Mouse (Mus musculus) liver, postnatal 0 days (tissue): ENCODE measurements at regions not wholly inside any gene's neighbourhood (a gene's known extent, or its start where the extent isn't known, plus 50 kb on each side); places are given as distances from the start of the nearest gene placed in this dataset.
A peak's percentile ranks its signal among the peaks of the same experiment; 100 is the strongest.

Experiments
- ATAC-seq: fragments of 200-750 bp; cut with Nextera tagmentation; 2 replicates; pipeline ENCODE4 v1.8.0; 2017; ENCODE audit warnings: mild to moderate bottlenecking, moderate library complexity
- DNase-seq: peaks from one replicate; pipeline ENCODE4 v3.0.0-alpha.2; 2016
- H3K27ac ChIP-seq: fragments of 300-500 bp; sonication (generic); 2 replicates; pipeline ENCODE4 v1.5.1; 2014; ENCODE audit warnings: antibody characterized with exemption, moderate library complexity, mild to moderate bottlenecking, low read depth
- H3K27me3 ChIP-seq: fragments of 300-500 bp; sonication (generic); 2 replicates; pipeline ENCODE4 v1.6.1; 2014; ENCODE audit warnings: low read length, control low read depth, mixed read lengths; ENCODE audit not compliant: insufficient read depth
- H3K36me3 ChIP-seq: fragments of 300-500 bp; sonication (generic); replicated peaks from 2 replicates; pipeline ENCODE4 v1.6.1; 2014; ENCODE audit warnings: mild to moderate bottlenecking, control low read depth, low read length, moderate library complexity, mixed read lengths; ENCODE audit not compliant: insufficient read depth
- H3K4me1 ChIP-seq: fragments of 300-500 bp; sonication (generic); 2 replicates; pipeline ENCODE4 v1.6.1; 2014; ENCODE audit warnings: antibody characterized with exemption, mild to moderate bottlenecking, control low read depth; ENCODE audit not compliant: insufficient read depth
- H3K4me2 ChIP-seq: fragments of 300-500 bp; sonication (generic); 2 replicates; pipeline ENCODE4 v1.6.1; 2014; ENCODE audit warnings: low read depth, mild to moderate bottlenecking, low read length, moderate library complexity, mixed read lengths
- H3K4me3 ChIP-seq: fragments of 300-500 bp; sonication (generic); 2 replicates; pipeline ENCODE4 v1.5.1; 2014; ENCODE audit warnings: low read depth, low read length
- H3K9ac ChIP-seq: fragments of 300-500 bp; sonication (generic); replicated peaks from 2 replicates; pipeline ENCODE4 v1.6.1; 2014; ENCODE audit warnings: mild to moderate bottlenecking, moderate library complexity
- H3K9me3 ChIP-seq: fragments of 300-500 bp; sonication (generic); 2 replicates; pipeline ENCODE4 v1.6.1; 2016; ENCODE audit warnings: mild to moderate bottlenecking, control low read depth, low read length, mixed read lengths
- CTCF ChIP-seq: sonication (generic); IDR thresholded peaks from 2 replicates; pipeline ENCODE4 v1.5.1; 2016; ENCODE audit warnings: antibody characterized with exemption, low read depth
- EP300 ChIP-seq: IDR thresholded peaks from 2 replicates; pipeline ENCODE4 v1.6.1; 2016; ENCODE audit warnings: antibody characterized with exemption, low read depth, mild to moderate bottlenecking
- WGBS: fragments of 180-500 bp; shearing (Covaris S2); extraction: QIAGEN DNeasy Blood & Tissue Kit; methylation state at CpG from one replicate; pipeline ENCODE4 v1.1.7; 2014; ENCODE audit not compliant: insufficient replicate concordance; 5-methylcytosine and 5-hydroxymethylcytosine counted together

DNA sequence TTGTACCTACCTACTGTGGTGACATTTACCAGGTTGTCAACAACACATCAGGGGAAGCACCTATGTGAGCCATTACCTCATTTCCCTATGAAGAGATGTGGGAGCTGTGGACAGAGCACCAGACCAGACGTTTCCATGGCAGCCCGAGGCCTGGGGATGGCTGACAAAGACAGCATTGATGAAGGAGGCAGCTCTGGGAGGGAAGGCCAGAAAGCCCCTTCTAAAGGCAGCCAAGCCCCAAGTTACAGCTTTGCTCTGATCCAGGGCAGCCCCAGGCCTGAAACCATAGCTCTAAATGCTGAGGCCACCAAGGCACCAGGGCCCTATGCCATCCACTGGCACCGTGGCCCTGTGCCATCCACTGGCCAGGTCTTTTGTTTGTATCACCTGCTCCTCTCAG is 157.9 kb upstream of the Gm3448 start:
- H3K27me3 ChIP-seq: no peaks in the 10 kb centered on the region
- no peaks in the 10 kb centered on the region for H3K4me1 ChIP-seq
- H3K4me3 ChIP-seq: no peak overlapping the region
- no peak overlapping the region for H3K4me2 ChIP-seq
- no peak overlapping the region for H3K9ac ChIP-seq
- DNase-seq (no peak), ATAC-seq (no peak)
- H3K27ac ChIP-seq: no peak overlapping the region
- 72% methylated on average over 3 of the region's 3 CpGs for WGBS
- H3K9me3 ChIP-seq: no peaks in the 10 kb centered on the region
- TF ChIP-seq CTCF (no peak), EP300 (no peak)
- H3K36me3 ChIP-seq: no peaks in the 10 kb centered on the region

DNA sequence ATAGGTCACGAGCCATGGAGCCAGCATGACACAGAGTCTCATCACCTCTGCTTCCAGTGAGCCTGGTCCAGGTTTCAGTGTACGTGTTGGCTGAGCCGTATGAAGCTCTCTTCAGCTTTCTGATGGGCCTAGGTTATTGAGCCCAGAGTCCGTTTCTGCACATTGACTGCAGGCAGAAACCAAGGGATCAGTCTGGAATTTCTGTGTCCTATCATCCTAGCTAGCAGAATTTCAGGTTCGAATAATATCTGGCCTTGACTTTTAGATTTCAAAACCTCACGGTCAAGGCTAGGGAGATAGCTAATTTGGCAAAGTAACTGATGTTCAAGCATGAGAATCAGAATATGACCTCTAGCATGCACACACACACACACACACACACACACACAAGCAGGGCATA is 156.0 kb upstream of the Gm3448 start:
- H3K9me3 ChIP-seq: no peaks in the 10 kb centered on the region
- TF ChIP-seq EP300 (no peak), CTCF (no peak)
- no peak for DNase-seq
- H3K27ac ChIP-seq: no peak overlapping the region
- no peaks in the 10 kb centered on the region for H3K36me3 ChIP-seq
- 77% methylated on average over 6 of the region's 6 CpGs for WGBS
- H3K4me3 ChIP-seq: no peak overlapping the region
- H3K27me3 ChIP-seq: no peaks in the 10 kb centered on the region
- H3K9ac ChIP-seq: no peak overlapping the region
- ATAC-seq: no peak
- H3K4me1 ChIP-seq: peaks cover 9% of the 10 kb centered on the region
- no peak overlapping the region for H3K4me2 ChIP-seq

DNA sequence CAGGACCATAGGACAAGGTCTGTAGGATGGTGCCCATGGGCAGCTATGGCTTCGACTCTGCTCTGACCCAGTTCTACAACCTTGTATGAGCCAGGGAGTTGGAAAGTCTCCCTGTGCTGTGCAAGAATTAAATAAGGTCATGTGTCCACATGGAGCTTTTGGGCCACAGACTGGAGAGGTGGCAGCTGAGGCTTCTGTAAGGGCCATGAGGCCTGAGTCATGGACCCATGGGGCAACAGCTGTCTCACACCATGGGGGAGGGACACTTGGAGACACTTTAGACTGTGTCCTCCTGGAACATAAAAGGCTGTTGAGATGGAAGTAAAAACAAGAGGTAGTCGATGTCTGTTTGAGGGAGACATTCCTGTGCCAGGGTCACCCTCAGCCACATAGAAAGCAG is 154.5 kb upstream of the Gm3448 start:
- H3K4me1 ChIP-seq: peaks cover 12% of the 10 kb centered on the region
- WGBS: 68% methylated on average over 2 of the region's 2 CpGs
- H3K9me3 ChIP-seq: no peaks in the 10 kb centered on the region
- no peak for TF ChIP-seq CTCF
- no peak for TF ChIP-seq EP300
- DNase-seq (no peak), ATAC-seq (no peak)
- H3K36me3 ChIP-seq: no peaks in the 10 kb centered on the region
- H3K4me3 ChIP-seq: no peak overlapping the region
- H3K4me2 ChIP-seq: no peak overlapping the region
- no peak overlapping the region for H3K9ac ChIP-seq
- H3K27ac ChIP-seq: no peak overlapping the region
- H3K27me3 ChIP-seq: no peaks in the 10 kb centered on the region

DNA sequence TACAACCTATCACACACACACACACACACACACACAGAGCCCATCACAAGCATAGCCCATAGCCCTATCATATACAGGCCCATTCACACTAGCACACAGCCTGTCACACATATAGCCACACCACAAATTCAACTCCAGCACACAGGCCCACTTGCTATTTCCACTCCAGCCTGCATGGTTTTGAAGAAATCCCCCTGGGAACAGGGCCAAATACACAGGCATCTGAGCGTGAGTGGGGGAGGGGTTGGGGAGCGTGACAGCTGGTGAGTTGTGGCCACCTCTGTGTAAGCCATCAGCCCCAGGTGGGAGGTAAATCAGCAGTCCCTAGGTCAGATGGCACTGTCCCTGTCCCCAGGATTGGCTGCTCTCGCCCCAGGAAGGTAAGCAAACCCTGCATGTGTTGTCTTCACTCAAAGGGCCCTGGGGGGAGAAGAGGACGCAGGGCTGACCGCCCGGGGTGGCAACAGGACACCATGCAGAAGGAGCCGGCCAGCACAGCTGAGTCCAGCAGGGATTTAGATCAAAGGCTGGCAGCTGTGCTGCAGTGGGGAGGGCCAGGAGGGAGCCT is 153.6 kb upstream of the Gm3448 start:
- no peaks in the 10 kb centered on the region for H3K27me3 ChIP-seq
- no peaks in the 10 kb centered on the region for H3K36me3 ChIP-seq
- H3K4me2 ChIP-seq: no peak overlapping the region
- DNase-seq (no peak), ATAC-seq (no peak)
- no peaks in the 10 kb centered on the region for H3K9me3 ChIP-seq
- H3K27ac ChIP-seq: no peak overlapping the region
- H3K4me3 ChIP-seq: no peak overlapping the region
- TF ChIP-seq CTCF: no peak
- TF ChIP-seq EP300: no peak
- peaks cover 15% of the 10 kb centered on the region for H3K4me1 ChIP-seq
- H3K9ac ChIP-seq: 0 out of 2 replicates have a peak overlapping the region, but pooled peaks have one; percentile 5
- WGBS: 45% methylated on average over 7 of the region's 7 CpGs

DNA sequence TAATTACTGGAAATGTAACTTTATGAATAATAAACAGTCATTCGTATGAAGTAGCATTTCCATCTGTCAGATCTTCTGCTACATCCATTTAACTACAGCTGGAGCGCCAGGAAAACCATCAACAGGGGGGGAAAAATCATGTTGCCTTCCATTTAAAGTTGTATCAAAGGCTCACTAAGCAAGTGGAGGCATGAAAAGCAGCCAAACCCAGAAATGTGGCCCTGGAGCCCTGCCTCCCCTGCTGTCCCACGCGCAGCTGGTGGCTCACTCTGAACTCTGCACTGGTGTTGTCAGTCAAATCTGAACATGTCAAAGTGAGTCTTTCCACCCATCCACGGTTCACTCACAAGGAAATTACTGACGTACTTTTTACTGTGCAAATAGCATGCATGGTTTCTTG is 152.5 kb upstream of the Gm3448 start:
- H3K27ac ChIP-seq: no peak overlapping the region

DNA sequence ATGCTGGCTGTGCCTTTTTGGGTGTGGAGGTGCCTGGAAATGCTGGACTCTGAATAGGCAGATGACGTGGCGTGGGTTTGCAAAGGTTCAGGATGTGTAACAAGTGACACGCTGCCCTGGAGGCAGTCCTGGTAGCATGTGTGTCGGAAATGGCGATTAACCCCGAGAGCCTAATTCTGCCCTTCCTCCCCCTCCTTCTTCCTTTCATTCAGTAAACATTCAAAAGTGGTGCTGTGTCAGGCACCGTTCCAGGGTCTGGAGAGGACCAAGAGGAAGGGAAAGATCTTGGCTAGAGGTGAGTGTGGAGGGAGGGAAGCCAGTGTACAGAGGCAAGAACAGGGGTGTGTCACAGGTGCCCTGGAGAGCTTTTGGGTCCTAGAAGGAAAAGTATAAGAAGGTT is 151.5 kb upstream of the Gm3448 start:
- ATAC-seq (peak; percentile 75), DNase-seq (peak; percentile 52)
- H3K36me3 ChIP-seq: no peaks in the 10 kb centered on the region
- 28% methylated on average over 7 of the region's 7 CpGs for WGBS
- TF ChIP-seq EP300 (peak; percentile 33; the same call in 1 of the 2 replicates), CTCF (no peak)
- peaks cover 15% of the 10 kb centered on the region for H3K4me1 ChIP-seq
- H3K27me3 ChIP-seq: no peaks in the 10 kb centered on the region
- H3K9ac ChIP-seq: no peak overlapping the region
- no peak overlapping the region for H3K4me3 ChIP-seq
- peak overlapping the region; percentile 51 for H3K27ac ChIP-seq
- H3K4me2 ChIP-seq: no peak overlapping the region
- no peaks in the 10 kb centered on the region for H3K9me3 ChIP-seq

More for the DNA sequence above, 152.5 kb upstream of the Gm3448 start:
- ATAC-seq: no peak
- Histone ChIP-seq H3K9me3 (no peaks in the 10 kb centered on the region), H3K4me1 (peaks cover 15% of the 10 kb centered on the region), H3K36me3 (no peaks in the 10 kb centered on the region), H3K4me2 (no peak overlapping the region), H3K27me3 (no peaks in the 10 kb centered on the region), H3K4me3 (no peak overlapping the region), H3K9ac (no peak overlapping the region)
- no peak for DNase-seq
- WGBS: 61% methylated on average over 6 of the region's 6 CpGs
- TF ChIP-seq CTCF (no peak), EP300 (no peak)

DNA sequence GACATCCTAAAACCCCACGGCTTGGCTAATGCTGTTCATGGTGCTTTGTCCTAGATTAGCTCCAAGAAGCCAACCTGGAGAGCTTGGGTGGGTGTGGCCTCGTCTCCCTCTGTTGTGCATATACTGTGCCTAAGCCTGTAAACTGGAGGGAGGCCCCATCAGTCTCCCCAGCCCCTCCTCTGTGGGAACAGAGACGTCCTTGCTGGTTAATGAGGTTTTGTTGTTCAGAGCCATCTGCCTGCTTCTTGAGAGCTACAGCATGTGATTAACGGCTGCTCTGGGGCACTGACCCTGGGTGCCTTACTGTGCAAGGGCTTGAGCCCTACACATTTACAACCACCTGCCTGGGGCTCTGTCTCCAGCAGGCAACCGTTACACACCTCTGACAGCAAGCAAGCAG is 143.9 kb upstream of the Gm3448 start:
- Histone ChIP-seq H3K36me3 (no peaks in the 10 kb centered on the region), H3K4me2 (no peak overlapping the region), H3K4me3 (no peak overlapping the region), H3K4me1 (peaks cover 5% of the 10 kb centered on the region; the same call in 1 of the 2 replicates), H3K9ac (no peak overlapping the region), H3K27ac (no peak overlapping the region), H3K9me3 (no peaks in the 10 kb centered on the region), H3K27me3 (no peaks in the 10 kb centered on the region)
- WGBS: 28% methylated on average over 5 of the region's 5 CpGs
- DNase-seq (no peak), ATAC-seq (no peak)
- TF ChIP-seq EP300 (no peak), CTCF (no peak)
